Mouse (Mus musculus): ENCODE measurements around the gene Spg11. TPM values are rescaled to one million over a fixed set of nuclear protein-coding genes. Genes with fewer than 3 reads are reported as not detected.
A peak's percentile ranks its signal among the peaks of the same experiment; 100 is the strongest.

Gene Spg11
- 15.3 and 16.9 TPM in 2 replicates for total RNA-seq (2021)
- long read RNA-seq, experiment 1, partial matches to known transcripts: 6 of 9 reads
- long read RNA-seq, experiment 1, other reads (novel, unspliced or antisense): 3 of 9 reads
- long read RNA-seq, experiment 2, full-length matches to known transcripts: 2 of 8 reads
- long read RNA-seq, experiment 2, partial matches to known transcripts: 3 of 8 reads
- long read RNA-seq, experiment 2, other reads (novel, unspliced or antisense): 3 of 8 reads

GRCm38 (mm10) chr2:122117961-122118958 is at the start of gene Spg11:
TSS of gene Spg11 (minus strand) at chr2:122118386.
- peak; percentile 99 for DNase-seq

- no peak for DNase-seq
Observed at GRCm38 (mm10) chr2:122164293-122164692, 46.1 kb upstream of the Spg11 start.

GRCm38 (mm10) chr2:122163430-122164195 is 45.4 kb upstream of the Spg11 start:
- no peak for DNase-seq

- DNase-seq: no peak
Observed at GRCm38 (mm10) chr2:122162529-122162928, 44.3 kb upstream of the Spg11 start.

- no peak for DNase-seq
Observed at GRCm38 (mm10) chr2:122161542-122161941, 43.4 kb upstream of the Spg11 start.

- DNase-seq: peak; percentile 91
Observed at GRCm38 (mm10) chr2:122160680-122161079, 42.5 kb upstream of the Spg11 start, which contains the start of gene Trim69. TSS of gene Trim69 (plus strand) at chr2:122160700.

- no peak for DNase-seq
Observed at GRCm38 (mm10) chr2:122159667-122160066, 41.5 kb upstream of the Spg11 start.

- DNase-seq: no peak
Observed at GRCm38 (mm10) chr2:122158362-122158802, 40.2 kb upstream of the Spg11 start.

- DNase-seq: no peak
Observed at GRCm38 (mm10) chr2:122157561-122157960, 39.4 kb upstream of the Spg11 start.

GRCm38 (mm10) chr2:122156051-122156700 is 38.0 kb upstream of the Spg11 start:
- no peak for DNase-seq

GRCm38 (mm10) chr2:122155292-122155691 is 37.1 kb upstream of the Spg11 start:
- no peak for DNase-seq

- no peak for DNase-seq
Observed at GRCm38 (mm10) chr2:122154479-122154878, 36.3 kb upstream of the Spg11 start.

GRCm38 (mm10) chr2:122153681-122154365 is 35.6 kb upstream of the Spg11 start:
- DNase-seq: no peak

- no peak for DNase-seq
Observed at GRCm38 (mm10) chr2:122152850-122153249, 34.7 kb upstream of the Spg11 start.

GRCm38 (mm10) chr2:122151221-122151620 is 33.0 kb upstream of the Spg11 start:
- DNase-seq: no peak

- no peak for DNase-seq
Observed at GRCm38 (mm10) chr2:122149716-122150115, 31.5 kb upstream of the Spg11 start.

- DNase-seq: no peak
Observed at GRCm38 (mm10) chr2:122149316-122149715, 31.1 kb upstream of the Spg11 start.

- DNase-seq: peak; percentile 79
Observed at GRCm38 (mm10) chr2:122148242-122148917, 30.2 kb upstream of the Spg11 start.

GRCm38 (mm10) chr2:122147508-122148241 is 29.5 kb upstream of the Spg11 start, which contains the start of gene B2m:
TSS of gene B2m (plus strand) at chr2:122147686.
- peak; percentile 97 for DNase-seq

GRCm38 (mm10) chr2:122146687-122147086 is 28.5 kb upstream of the Spg11 start:
- no peak for DNase-seq

All from adrenal gland, postnatal 14 days (tissue).